Mouse (Mus musculus) stomach, postnatal 0 days (tissue): ENCODE measurements around the gene Ttc17. TPM values are rescaled to one million over a fixed set of nuclear protein-coding genes. Genes with fewer than 3 reads are reported as not detected.
"Not testable (repeated sequence)": the region's sequence is repeated elsewhere in the genome, so short reads cannot be mapped to it uniquely, and the experiment has no call there.

Experiments used
- ATAC-seq: fragments of 200-750 bp; cut with Nextera tagmentation; 2 replicates; pipeline ENCODE4 v1.8.0; 2017; ENCODE audit not compliant: low FRiP score, low TSS enrichment
- DNase-seq: peaks from one replicate; pipeline ENCODE4 v3.0.0-alpha.2; 2016; ENCODE audit warnings: low spot score
- H3K27ac ChIP-seq: fragments of 300-500 bp; sonication (generic); replicated peaks from 2 replicates; pipeline ENCODE4 v1.5.1; 2014; ENCODE audit warnings: mild to moderate bottlenecking, control low read depth
- H3K27me3 ChIP-seq: fragments of 300-500 bp; sonication (generic); 2 replicates; pipeline ENCODE4 v1.6.1; 2014; ENCODE audit warnings: low read length; ENCODE audit not compliant: control insufficient read depth, insufficient read depth
- H3K36me3 ChIP-seq: fragments of 300-500 bp; sonication (generic); 2 replicates; pipeline ENCODE4 v1.6.1; 2014; ENCODE audit warnings: low read length, mixed read lengths; ENCODE audit not compliant: control insufficient read depth, insufficient read depth
- H3K4me1 ChIP-seq: fragments of 300-500 bp; sonication (generic); replicated peaks from 2 replicates; pipeline ENCODE4 v1.6.1; 2014; ENCODE audit warnings: antibody characterized with exemption; ENCODE audit not compliant: control insufficient read depth, insufficient read depth
- H3K4me2 ChIP-seq: fragments of 300-500 bp; sonication (generic); replicated peaks from 2 replicates; pipeline ENCODE4 v1.6.1; 2014; ENCODE audit warnings: low read depth, mild to moderate bottlenecking, control low read depth, moderate library complexity
- H3K4me3 ChIP-seq: fragments of 300-500 bp; sonication (generic); 2 replicates; pipeline ENCODE4 v1.5.1; 2014; ENCODE audit warnings: low read depth, low read length, control low read depth
- H3K9ac ChIP-seq: fragments of 300-500 bp; sonication (generic); 2 replicates; pipeline ENCODE4 v1.6.1; 2014; ENCODE audit warnings: mild to moderate bottlenecking, low read length, control low read depth, mixed read lengths
- H3K9me3 ChIP-seq: fragments of 300-500 bp; sonication (generic); 2 replicates; pipeline ENCODE4 v1.6.1; 2016; ENCODE audit warnings: low read length; ENCODE audit not compliant: control insufficient read depth
- CTCF ChIP-seq: IDR thresholded peaks from 2 replicates; pipeline ENCODE4 v1.5.1; 2016; ENCODE audit warnings: antibody characterized with exemption, low read depth, mild to moderate bottlenecking, moderate library complexity
- EP300 ChIP-seq: optimal IDR thresholded peaks from 2 replicates; pipeline ENCODE3; 2016; ENCODE audit warnings: antibody characterized with exemption
- WGBS: fragments of 180-500 bp; shearing (Covaris S2); extraction: QIAGEN DNeasy Blood & Tissue Kit; methylation state at CpG from one replicate; pipeline ENCODE4 v1.1.7; 2014; 5-methylcytosine and 5-hydroxymethylcytosine counted together
- polyA plus RNA-seq: library from polyadenylated mRNA; unstranded; fragments of >200 nt; fragmentation: Nextera tagmentation; extraction: Ambion mirVana; gene quantifications from 2 replicates; pipeline ENCODE4 v1.2.1, GENCODE M21; 2015

Gene Ttc17
- polyA plus RNA-seq, 1 experiment from 2014 or later = 11.8 TPM

DNA sequence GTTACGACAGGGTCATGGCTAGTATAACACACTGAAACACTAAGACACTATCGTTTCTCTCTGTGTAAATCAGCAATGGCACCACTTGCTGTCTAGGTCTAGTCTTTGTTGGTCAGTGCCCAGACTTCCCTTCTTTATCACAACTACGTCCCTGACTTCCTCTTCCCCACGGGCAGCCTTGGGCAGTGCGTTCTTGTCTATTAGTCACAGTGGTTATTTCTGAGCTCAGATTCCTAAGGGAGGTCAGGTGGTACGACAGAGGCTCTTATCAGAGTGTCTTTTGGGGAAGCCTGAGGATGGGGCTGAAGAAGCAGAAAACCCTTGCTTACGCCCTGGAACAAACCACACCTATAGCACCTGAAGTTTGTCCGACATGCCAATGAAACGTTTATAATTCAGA, 17.5 kb downstream of the Ttc17 start:
- 74% methylated on average over 9 of the region's 9 CpGs for WGBS
- no peaks in the 10 kb centered on the region for H3K9me3 ChIP-seq
- H3K27me3 ChIP-seq = no peaks in the 10 kb centered on the region

DNA sequence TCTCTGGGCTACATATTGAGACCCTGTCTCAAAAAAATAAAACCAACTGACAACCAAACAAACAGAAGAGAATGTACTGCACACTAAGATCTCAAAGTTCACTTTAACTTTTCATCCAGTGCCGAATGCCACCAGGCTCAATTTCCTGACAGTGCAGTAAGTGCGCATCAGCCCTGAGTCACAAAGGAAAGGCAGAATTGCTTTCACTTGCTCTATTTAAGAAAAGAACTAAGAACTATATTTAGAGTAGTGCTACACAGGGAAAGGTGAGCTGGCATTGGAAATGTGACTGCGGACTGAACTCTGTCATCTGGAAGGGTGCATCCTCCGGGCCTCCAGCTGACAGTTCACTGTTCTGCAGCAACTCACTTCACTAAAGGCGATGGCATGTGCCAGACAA, 18.6 kb downstream of the Ttc17 start:
- TF ChIP-seq CTCF (no peak), EP300 (no peak)
- no peak overlapping the region for H3K9ac ChIP-seq
- ATAC-seq = no peak

More for the DNA sequence above, 17.5 kb downstream of the Ttc17 start:
- Histone ChIP-seq H3K36me3 (no peaks in the 10 kb centered on the region), H3K4me1 (no peaks in the 10 kb centered on the region), H3K27ac (no peak overlapping the region), H3K9ac (no peak overlapping the region), H3K4me2 (no peak overlapping the region), H3K4me3 (no peak overlapping the region)
- DNase-seq (no peak), ATAC-seq (0 out of 2 replicates have a peak, but pooled peaks have one; percentile 18)
- TF ChIP-seq EP300 (no peak), CTCF (no peak)

DNA sequence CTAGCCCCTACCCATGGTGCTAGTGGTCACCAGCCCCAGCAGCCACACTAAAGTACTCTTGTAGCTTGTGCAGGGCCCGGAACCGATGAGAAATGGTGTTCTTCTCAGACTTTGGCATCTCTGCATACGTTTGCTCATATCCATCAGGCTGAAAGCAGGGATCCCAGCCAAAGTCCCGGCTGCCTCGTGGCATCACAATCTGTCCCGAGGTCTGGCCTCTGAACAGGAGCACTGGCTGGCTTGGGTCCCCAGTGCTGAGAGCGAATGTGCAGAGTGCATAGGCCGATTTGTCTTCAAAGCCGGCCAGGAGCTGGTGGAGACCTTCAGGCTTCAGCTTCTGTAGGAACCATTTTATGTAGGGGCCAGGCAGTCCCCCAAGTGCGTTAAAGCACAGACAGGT, 22.0 kb downstream of the Ttc17 start:
- not testable (repeated sequence) for H3K9me3 ChIP-seq, H3K27ac ChIP-seq, H3K27me3 ChIP-seq, H3K9ac ChIP-seq, ATAC-seq, H3K4me1 ChIP-seq, DNase-seq, H3K4me3 ChIP-seq, H3K4me2 ChIP-seq, H3K36me3 ChIP-seq
- 91% methylated on average over 10 of the region's 10 CpGs for WGBS

More for the DNA sequence above, 18.6 kb downstream of the Ttc17 start:
- H3K4me1 ChIP-seq = no peaks in the 10 kb centered on the region
- DNase-seq = no peak
- H3K9me3 ChIP-seq = no peaks in the 10 kb centered on the region
- peaks cover 4% of the 10 kb centered on the region; the same call in 1 of the 2 replicates for H3K36me3 ChIP-seq
- no peak overlapping the region for H3K4me3 ChIP-seq
- no peak overlapping the region for H3K4me2 ChIP-seq
- H3K27me3 ChIP-seq = no peaks in the 10 kb centered on the region
- 86% methylated on average over 5 of the region's 5 CpGs for WGBS
- no peak overlapping the region for H3K27ac ChIP-seq

DNA sequence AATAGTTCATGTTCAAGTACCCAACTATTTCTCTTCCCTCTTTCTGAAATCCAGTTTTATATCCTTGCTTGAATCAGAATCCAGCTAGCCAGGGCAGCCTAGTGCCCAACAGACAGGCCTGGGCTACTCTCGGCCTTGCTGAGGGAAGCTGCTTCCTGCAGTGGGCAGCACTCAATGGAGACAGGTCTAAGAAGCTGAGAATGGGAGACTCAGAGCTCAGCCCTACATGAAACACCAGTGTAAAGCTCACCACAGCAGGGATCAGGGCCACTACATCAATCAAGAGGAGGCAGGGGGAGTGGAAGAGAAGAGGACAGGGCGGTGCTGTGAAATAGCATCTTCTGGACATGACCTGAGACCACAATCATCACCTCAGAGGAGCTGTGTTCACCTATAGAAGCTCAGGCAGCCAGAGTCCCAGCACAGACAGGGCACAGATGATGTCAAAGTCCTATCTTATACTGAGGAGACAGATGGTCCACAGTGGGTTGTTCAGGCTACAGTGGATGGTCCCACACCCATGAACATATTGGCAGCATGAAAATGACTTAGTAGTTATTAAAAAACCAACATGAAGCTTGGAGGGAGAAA, 25.3 kb downstream of the Ttc17 start:
- H3K4me3 ChIP-seq = no peak overlapping the region
- H3K27me3 ChIP-seq = no peaks in the 10 kb centered on the region
- WGBS = 80% methylated on average over 2 of the region's 2 CpGs
- no peak for DNase-seq
- peaks cover 8% of the 10 kb centered on the region for H3K36me3 ChIP-seq
- H3K9ac ChIP-seq = no peak overlapping the region
- no peak for TF ChIP-seq CTCF
- no peak for TF ChIP-seq EP300
- ATAC-seq = no peak
- H3K9me3 ChIP-seq = no peaks in the 10 kb centered on the region
- no peak overlapping the region for H3K4me2 ChIP-seq
- no peaks in the 10 kb centered on the region for H3K4me1 ChIP-seq
- H3K27ac ChIP-seq = no peak overlapping the region

DNA sequence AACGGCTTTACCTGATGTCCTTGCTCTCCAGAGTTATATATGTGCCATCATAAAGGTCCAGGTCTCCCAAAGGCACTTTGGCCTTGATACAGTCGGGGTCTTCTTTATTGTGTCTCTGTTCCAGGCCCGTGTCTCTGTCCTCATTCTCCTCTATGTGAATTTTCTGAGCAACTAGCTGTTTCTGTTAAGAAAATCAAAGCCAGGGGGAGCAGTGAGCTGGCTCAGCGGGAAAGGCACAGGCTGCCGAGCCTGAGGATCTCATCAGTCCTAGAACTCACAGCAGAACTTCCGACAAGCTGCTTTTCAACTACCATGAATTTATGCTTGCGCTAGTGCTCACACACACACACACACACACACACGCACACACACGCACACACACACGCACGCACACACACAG, 27.8 kb downstream of the Ttc17 start:
- no peak overlapping the region for H3K4me3 ChIP-seq
- TF ChIP-seq CTCF (peak; percentile 42), EP300 (no peak)
- 85% methylated on average over 11 of the region's 11 CpGs for WGBS
- no peak overlapping the region for H3K4me2 ChIP-seq
- no peaks in the 10 kb centered on the region for H3K4me1 ChIP-seq
- DNase-seq (no peak), ATAC-seq (no peak)
- H3K36me3 ChIP-seq = peaks cover 18% of the 10 kb centered on the region
- no peak overlapping the region for H3K9ac ChIP-seq
- no peaks in the 10 kb centered on the region for H3K27me3 ChIP-seq
- no peaks in the 10 kb centered on the region for H3K9me3 ChIP-seq
- H3K27ac ChIP-seq = no peak overlapping the region

DNA sequence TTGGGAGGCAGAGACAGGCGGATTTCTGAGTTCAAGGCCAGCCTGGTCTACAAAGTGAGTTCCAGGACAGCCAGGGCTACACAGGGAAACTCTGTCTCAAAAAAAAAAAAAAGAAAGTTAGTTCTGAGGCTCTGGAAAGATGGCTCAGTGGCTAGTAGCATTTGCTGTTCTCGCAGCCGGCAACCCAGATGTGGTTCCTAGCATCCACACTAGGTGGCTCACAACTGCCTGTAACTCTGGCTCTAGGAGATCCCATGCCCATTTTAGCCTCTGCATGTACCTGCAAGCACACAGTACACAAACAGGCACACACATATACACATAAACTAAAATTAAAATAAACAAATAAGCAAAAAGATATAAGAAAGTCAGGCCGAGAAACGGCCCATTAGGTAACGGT, 35.4 kb downstream of the Ttc17 start:
- DNase-seq = peak; percentile 42
- WGBS = 74% methylated on average over 6 of the region's 6 CpGs
- no peaks in the 10 kb centered on the region for H3K27me3 ChIP-seq
- no peaks in the 10 kb centered on the region for H3K4me1 ChIP-seq
- no peak overlapping the region for H3K27ac ChIP-seq
- H3K4me3 ChIP-seq = no peak overlapping the region
- peaks cover 20% of the 10 kb centered on the region for H3K36me3 ChIP-seq
- no peak for ATAC-seq
- TF ChIP-seq EP300 (no peak), CTCF (peak; percentile 68)
- H3K9ac ChIP-seq = no peak overlapping the region
- H3K4me2 ChIP-seq = no peak overlapping the region
- H3K9me3 ChIP-seq = no peaks in the 10 kb centered on the region
